Mouse (Mus musculus): ENCODE data around the gene Slc2a13. TPM values are rescaled to one million over a fixed set of nuclear protein-coding genes. Genes with fewer than 3 reads are reported as not detected.

Gene Slc2a13
- polyA plus RNA-seq, 1 experiment from 2014 or later, result 2.7 TPM

DNA sequence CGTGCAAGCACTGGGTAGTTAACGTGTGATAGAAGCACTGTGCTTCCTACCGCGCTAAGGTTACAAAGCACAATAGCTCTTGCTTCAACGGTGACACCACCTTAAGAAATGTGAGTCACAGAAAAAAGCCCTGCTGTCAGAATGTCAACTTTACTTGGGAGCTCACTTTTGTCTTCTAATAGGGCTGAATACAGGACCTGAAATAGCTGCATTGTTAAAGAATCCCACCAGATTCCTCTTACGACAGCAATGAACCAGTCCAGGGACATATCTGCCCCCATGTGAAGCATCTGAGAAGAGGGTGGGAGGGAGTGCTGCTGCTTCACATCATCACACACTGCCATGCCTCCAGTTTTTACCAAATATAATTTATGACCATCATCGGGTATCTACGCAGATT is 129.6 kb downstream of the Slc2a13 start:
- Histone ChIP-seq H3K4me2 (no peak overlapping the region), H3K9me3 (no peaks in the 10 kb centered on the region), H3K27me3 (no peaks in the 10 kb centered on the region), H3K27ac (no peak overlapping the region), H3K36me3 (no peaks in the 10 kb centered on the region), H3K4me3 (no peak overlapping the region), H3K9ac (no peak overlapping the region), H3K4me1 (no peaks in the 10 kb centered on the region)
- 85% methylated on average over 8 of the region's 8 CpGs for WGBS
- no peak for ATAC-seq (ENCODE audit: insufficient number of reproducible peaks, insufficient read depth, low FRiP score, low TSS enrichment, low read depth)

GRCm38 (mm10) chr15:91439883-91440282 is 133.2 kb downstream of the Slc2a13 start:
- Histone ChIP-seq H3K27ac (no peak overlapping the region), H3K27me3 (no peaks in the 10 kb centered on the region), H3K4me1 (no peaks in the 10 kb centered on the region), H3K4me3 (no peak overlapping the region), H3K4me2 (no peak overlapping the region), H3K9ac (no peak overlapping the region), H3K36me3 (no peaks in the 10 kb centered on the region), H3K9me3 (no peaks in the 10 kb centered on the region)
- 69% methylated on average over 2 of the region's 2 CpGs for WGBS
- ATAC-seq (ENCODE audit: insufficient number of reproducible peaks, insufficient read depth, low FRiP score, low TSS enrichment, low read depth), result no peak

- no peaks in the 10 kb centered on the region for H3K4me1 ChIP-seq
- 84% methylated on average over 6 of the region's 6 CpGs for WGBS
- H3K4me2 ChIP-seq, result no peak overlapping the region
- no peak overlapping the region for H3K9ac ChIP-seq
- no peaks in the 10 kb centered on the region for H3K27me3 ChIP-seq
- no peaks in the 10 kb centered on the region for H3K9me3 ChIP-seq
- no peak for ATAC-seq (ENCODE audit: insufficient number of reproducible peaks, insufficient read depth, low FRiP score, low TSS enrichment, low read depth)
- H3K27ac ChIP-seq, result no peak overlapping the region
- no peak overlapping the region for H3K4me3 ChIP-seq
- no peaks in the 10 kb centered on the region for H3K36me3 ChIP-seq
Observed at GRCm38 (mm10) chr15:91425426-91425825, 147.6 kb downstream of the Slc2a13 start.

DNA sequence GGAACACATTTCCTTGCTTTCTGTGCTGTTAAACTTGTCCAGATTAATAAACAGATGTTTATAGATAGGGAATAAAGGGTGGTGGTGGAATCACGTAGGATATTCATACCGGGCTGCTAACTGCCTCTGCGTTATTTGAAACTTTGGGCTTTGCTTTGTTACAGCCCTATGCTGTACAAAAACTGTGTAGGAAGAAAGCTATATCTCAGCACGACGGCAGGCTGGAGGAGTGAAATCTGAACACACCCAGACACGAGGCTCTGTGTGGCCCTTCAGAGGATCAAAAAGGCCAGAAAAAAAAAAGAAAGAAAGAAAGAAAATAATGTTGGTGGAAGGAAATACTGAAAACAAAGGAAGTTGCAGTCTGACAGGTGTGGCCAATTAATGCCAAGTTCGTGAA is 166.1 kb downstream of the Slc2a13 start:
- Histone ChIP-seq H3K4me2 (no peak overlapping the region), H3K27ac (no peak overlapping the region), H3K4me1 (no peaks in the 10 kb centered on the region), H3K27me3 (no peaks in the 10 kb centered on the region), H3K9ac (no peak overlapping the region), H3K36me3 (no peaks in the 10 kb centered on the region), H3K9me3 (no peaks in the 10 kb centered on the region), H3K4me3 (no peak overlapping the region)
- no peak for ATAC-seq (ENCODE audit: insufficient number of reproducible peaks, insufficient read depth, low FRiP score, low TSS enrichment, low read depth)
- 36% methylated on average over 7 of the region's 7 CpGs for WGBS

GRCm38 (mm10) chr15:91395165-91395564 is 177.9 kb downstream of the Slc2a13 start:
- H3K27me3 ChIP-seq, result no peaks in the 10 kb centered on the region
- H3K9me3 ChIP-seq, result no peaks in the 10 kb centered on the region

DNA sequence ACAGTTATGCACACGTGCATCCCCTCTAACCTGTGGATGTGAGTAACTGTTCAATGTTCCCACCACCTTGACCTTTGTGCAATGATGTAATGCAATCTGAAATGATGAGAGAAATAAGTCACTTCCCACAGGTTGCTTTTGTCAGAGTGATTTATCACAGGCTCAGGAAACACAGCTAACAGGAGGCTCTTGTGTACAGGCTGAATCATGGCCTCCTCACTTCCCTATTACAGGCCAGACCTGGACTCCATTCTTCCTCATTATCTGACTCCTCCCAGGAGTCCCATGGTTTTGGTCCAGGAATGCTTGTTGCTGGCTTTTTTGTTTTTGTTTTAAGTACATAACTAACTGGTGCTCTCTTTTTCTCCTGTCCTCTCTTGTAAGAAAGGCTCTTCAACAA is 189.4 kb downstream of the Slc2a13 start:
- H3K4me3 ChIP-seq, result no peak overlapping the region
- WGBS, result 66% methylated on average over 1 of the region's 1 CpGs
- H3K27me3 ChIP-seq, result no peaks in the 10 kb centered on the region
- ATAC-seq (ENCODE audit: insufficient number of reproducible peaks, insufficient read depth, low FRiP score, low TSS enrichment, low read depth), result no peak
- H3K9me3 ChIP-seq, result no peaks in the 10 kb centered on the region
- no peak overlapping the region for H3K27ac ChIP-seq
- no peaks in the 10 kb centered on the region for H3K36me3 ChIP-seq
- no peak overlapping the region for H3K9ac ChIP-seq
- no peak overlapping the region for H3K4me2 ChIP-seq
- H3K4me1 ChIP-seq, result no peaks in the 10 kb centered on the region

More at GRCm38 (mm10) chr15:91395165-91395564, 177.9 kb downstream of the Slc2a13 start:
- Histone ChIP-seq H3K9ac (no peak overlapping the region), H3K36me3 (no peaks in the 10 kb centered on the region), H3K4me3 (no peak overlapping the region), H3K27ac (no peak overlapping the region), H3K4me2 (no peak overlapping the region), H3K4me1 (no peaks in the 10 kb centered on the region)
- 89% methylated on average over 4 of the region's 4 CpGs for WGBS
- no peak for ATAC-seq (ENCODE audit: insufficient number of reproducible peaks, insufficient read depth, low FRiP score, low TSS enrichment, low read depth)

- WGBS, result 98% methylated on average over 2 of the region's 2 CpGs
- Histone ChIP-seq H3K27ac (no peak overlapping the region), H3K4me1 (no peaks in the 10 kb centered on the region), H3K4me3 (no peak overlapping the region), H3K9ac (no peak overlapping the region), H3K9me3 (no peaks in the 10 kb centered on the region), H3K27me3 (no peaks in the 10 kb centered on the region), H3K36me3 (no peaks in the 10 kb centered on the region), H3K4me2 (no peak overlapping the region)
- no peak for ATAC-seq (ENCODE audit: insufficient number of reproducible peaks, insufficient read depth, low FRiP score, low TSS enrichment, low read depth)
Observed at GRCm38 (mm10) chr15:91382606-91383005, 190.5 kb downstream of the Slc2a13 start.

GRCm38 (mm10) chr15:91381864-91382263 is 191.2 kb downstream of the Slc2a13 start:
- H3K4me1 ChIP-seq, result no peaks in the 10 kb centered on the region
- no peak overlapping the region for H3K9ac ChIP-seq
- no peaks in the 10 kb centered on the region for H3K9me3 ChIP-seq
- no peaks in the 10 kb centered on the region for H3K27me3 ChIP-seq
- no peak overlapping the region for H3K27ac ChIP-seq
- no peak overlapping the region for H3K4me3 ChIP-seq
- WGBS, result 85% methylated on average over 1 of the region's 1 CpGs
- no peak for ATAC-seq (ENCODE audit: insufficient number of reproducible peaks, insufficient read depth, low FRiP score, low TSS enrichment, low read depth)
- no peak overlapping the region for H3K4me2 ChIP-seq
- no peaks in the 10 kb centered on the region for H3K36me3 ChIP-seq

DNA sequence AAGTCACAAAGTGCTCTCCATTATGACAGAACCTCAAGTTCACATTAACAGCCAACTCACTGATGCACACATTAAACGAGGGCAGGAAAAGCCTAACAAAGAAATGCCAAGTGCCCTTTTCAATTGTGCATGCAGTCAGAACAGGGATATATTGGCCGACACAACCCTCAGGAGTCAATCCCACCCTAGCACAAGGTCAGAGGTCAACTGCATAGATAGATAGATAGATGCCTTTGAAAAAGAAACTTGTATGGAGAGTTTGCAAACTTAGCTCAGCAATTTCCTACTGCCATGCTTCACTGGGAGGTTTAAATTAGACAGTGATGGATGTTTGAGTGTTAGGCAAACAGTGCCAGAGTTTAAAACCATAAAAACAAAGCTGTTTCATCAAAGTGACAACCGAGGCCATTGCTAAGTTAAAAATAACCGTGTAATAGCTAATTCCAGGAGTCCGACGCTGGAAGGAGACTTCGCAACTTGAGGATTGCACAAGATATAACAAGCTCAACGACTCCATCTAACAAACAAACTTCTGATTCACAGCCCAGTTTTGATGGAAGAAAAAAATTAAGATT is 194.2 kb downstream of the Slc2a13 start:
- no peak overlapping the region for H3K4me2 ChIP-seq
- ATAC-seq (ENCODE audit: insufficient number of reproducible peaks, insufficient read depth, low FRiP score, low TSS enrichment, low read depth), result no peak

GRCm38 (mm10) chr15:91377568-91377967 is 195.5 kb downstream of the Slc2a13 start:
- Histone ChIP-seq H3K27ac (no peak overlapping the region), H3K9me3 (no peaks in the 10 kb centered on the region), H3K36me3 (no peaks in the 10 kb centered on the region), H3K4me1 (peaks cover 13% of the 10 kb centered on the region), H3K4me3 (no peak overlapping the region), H3K4me2 (no peak overlapping the region), H3K9ac (no peak overlapping the region), H3K27me3 (no peaks in the 10 kb centered on the region)
- WGBS, result 79% methylated on average over 11 of the region's 11 CpGs
- ATAC-seq (ENCODE audit: insufficient number of reproducible peaks, insufficient read depth, low FRiP score, low TSS enrichment, low read depth), result no peak

More for the DNA sequence above, 194.2 kb downstream of the Slc2a13 start:
- H3K9ac ChIP-seq, result no peak overlapping the region
- 45% methylated on average over 8 of the region's 8 CpGs for WGBS
- H3K9me3 ChIP-seq, result no peaks in the 10 kb centered on the region
- 0 out of 2 replicates have a peak, but pooled peaks cover 3% of the 10 kb centered on the region for H3K4me1 ChIP-seq
- H3K27me3 ChIP-seq, result no peaks in the 10 kb centered on the region
- H3K27ac ChIP-seq, result no peak overlapping the region
- no peaks in the 10 kb centered on the region for H3K36me3 ChIP-seq
- no peak overlapping the region for H3K4me3 ChIP-seq

GRCm38 (mm10) chr15:91377105-91377504 is 196.0 kb downstream of the Slc2a13 start:
- no peak overlapping the region for H3K4me2 ChIP-seq
- no peak overlapping the region for H3K27ac ChIP-seq
- 62% methylated on average over 11 of the region's 11 CpGs for WGBS
- no peak overlapping the region for H3K9ac ChIP-seq
- no peaks in the 10 kb centered on the region for H3K27me3 ChIP-seq
- H3K4me1 ChIP-seq, result peaks cover 17% of the 10 kb centered on the region
- no peak for ATAC-seq (ENCODE audit: insufficient number of reproducible peaks, insufficient read depth, low FRiP score, low TSS enrichment, low read depth)
- H3K9me3 ChIP-seq, result no peaks in the 10 kb centered on the region
- no peaks in the 10 kb centered on the region for H3K36me3 ChIP-seq
- H3K4me3 ChIP-seq, result no peak overlapping the region

DNA sequence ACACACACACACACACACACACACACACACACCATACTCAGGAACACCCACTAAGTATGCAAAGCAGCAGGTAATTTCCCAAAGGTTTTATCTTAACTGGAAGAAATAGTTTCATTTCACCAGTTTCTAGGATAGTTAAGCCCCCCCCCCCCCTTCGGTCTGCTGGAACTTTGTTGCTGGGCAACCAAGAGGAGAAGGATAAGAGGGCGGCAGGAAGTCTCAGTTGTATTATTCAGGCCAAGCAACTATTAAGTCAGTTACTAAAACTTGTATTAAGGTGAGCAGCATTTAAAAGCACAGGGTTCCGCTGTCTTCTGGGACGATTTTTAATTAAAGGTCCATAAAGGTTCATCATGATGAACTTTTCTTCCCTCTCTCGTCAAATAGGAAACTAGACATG is 198.6 kb downstream of the Slc2a13 start:
- Histone ChIP-seq H3K9me3 (no peaks in the 10 kb centered on the region), H3K4me1 (peaks cover 24% of the 10 kb centered on the region), H3K9ac (no peak overlapping the region), H3K4me3 (no peak overlapping the region), H3K36me3 (no peaks in the 10 kb centered on the region), H3K27me3 (peaks cover 6% of the 10 kb centered on the region; the same call in 1 of the 2 replicates), H3K4me2 (no peak overlapping the region), H3K27ac (no peak overlapping the region)
- WGBS, result 64% methylated on average over 5 of the region's 5 CpGs
- ATAC-seq (ENCODE audit: insufficient number of reproducible peaks, insufficient read depth, low FRiP score, low TSS enrichment, low read depth), result no peak

Measured in embryonic facial prominence, embryonic 13.5 days (tissue).